Mouse (Mus musculus) gastrocnemius, postnatal 36 days (tissue): Measurements from ENCODE around the gene Amn1. TPM values are rescaled to one million over a fixed set of nuclear protein-coding genes. Genes with fewer than 3 reads are reported as not detected.

Experiments
- DNase-seq, 2 experiments: peaks; one replicate each; pipeline ENCODE4 v3.0.0; 2022
- intact Hi-C: fragments of 180-260 bp; cut with DNase I; formaldehyde crosslinking; loops from one replicate; pipeline ENCODE4 v1.15.1; 2025
- total RNA-seq, 2 experiments: library from RNA; stranded (reverse); gene quantifications; 2 replicates each; pipeline ENCODE4 v1.2.3; 2021

Gene Amn1
- total RNA-seq, 2 experiments from 2014 or later, result 9.6 to 10.2 TPM

DNA sequence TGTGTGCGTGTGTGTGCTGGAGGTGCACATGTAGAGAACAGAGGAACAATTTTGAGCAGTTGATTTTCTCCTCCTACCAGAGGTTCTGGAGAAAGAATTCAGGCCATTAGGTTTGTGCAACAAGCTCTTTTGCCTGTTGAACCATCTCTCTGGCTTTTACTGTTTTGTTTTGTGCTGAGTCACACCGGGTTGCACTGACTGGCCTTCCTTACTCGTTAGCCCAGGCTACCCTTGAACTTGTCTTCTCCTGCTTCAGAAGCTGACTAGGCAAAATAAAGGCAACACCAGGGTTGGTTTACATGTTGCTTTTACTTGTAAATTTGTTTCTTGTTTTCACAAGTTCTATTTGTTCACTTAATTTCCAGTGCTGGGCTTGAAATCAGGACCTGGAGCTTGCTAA, 65.5 kb downstream of the Amn1 start:
- no peak for DNase-seq
- intact Hi-C loops, result no loop called here

DNA sequence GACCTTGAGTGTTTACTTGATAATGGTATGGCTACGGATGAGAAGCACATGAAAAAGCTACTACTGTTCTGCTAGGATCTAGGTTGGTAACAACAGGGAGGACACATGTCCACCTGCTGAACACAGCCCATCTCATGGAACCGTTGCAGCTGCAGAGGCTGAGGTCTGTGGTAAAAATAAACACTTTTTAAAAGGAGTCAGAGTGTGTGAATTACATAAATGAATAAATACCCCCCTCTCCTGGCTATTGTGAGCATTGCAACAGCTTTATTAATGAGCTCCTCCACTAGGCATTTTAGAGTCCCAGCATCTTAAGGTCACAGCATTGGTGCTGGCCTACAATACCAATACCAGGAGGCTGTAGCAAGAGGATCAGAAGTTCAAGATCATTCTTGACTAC, 68.7 kb downstream of the Amn1 start:
- DNase-seq, result peak in 1 of 2 experiments; percentile 25
- intact Hi-C loops, result loop anchor here (2.0 kb wide), 2 partner anchors 59 to 109 kb away; no protein-coding TSS in a partner anchor

DNA sequence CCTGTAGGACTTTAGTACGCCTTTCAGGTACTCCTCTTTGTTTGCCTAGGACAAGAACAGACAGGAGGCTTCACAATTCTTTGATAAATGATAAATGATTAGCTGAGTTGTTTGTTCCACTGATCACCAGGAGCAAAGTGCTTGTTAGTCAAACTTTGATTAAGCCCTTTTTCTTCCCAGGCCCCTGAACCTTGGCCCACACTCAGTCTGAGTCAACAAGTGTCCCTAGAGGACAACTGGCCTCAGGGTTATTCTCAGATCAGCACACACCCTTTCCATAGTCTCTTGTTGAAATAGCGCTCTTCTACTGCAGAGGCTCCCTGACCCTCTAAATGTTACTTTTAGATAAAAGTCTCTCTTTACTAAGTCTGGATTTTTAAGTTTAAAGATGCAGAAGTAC, 69.6 kb downstream of the Amn1 start:
- intact Hi-C loops, result loop anchor here (2.0 kb wide), 1 partner anchor 108 kb away; no protein-coding TSS in a partner anchor
- peak in 1 of 2 experiments; percentile 19 for DNase-seq

DNA sequence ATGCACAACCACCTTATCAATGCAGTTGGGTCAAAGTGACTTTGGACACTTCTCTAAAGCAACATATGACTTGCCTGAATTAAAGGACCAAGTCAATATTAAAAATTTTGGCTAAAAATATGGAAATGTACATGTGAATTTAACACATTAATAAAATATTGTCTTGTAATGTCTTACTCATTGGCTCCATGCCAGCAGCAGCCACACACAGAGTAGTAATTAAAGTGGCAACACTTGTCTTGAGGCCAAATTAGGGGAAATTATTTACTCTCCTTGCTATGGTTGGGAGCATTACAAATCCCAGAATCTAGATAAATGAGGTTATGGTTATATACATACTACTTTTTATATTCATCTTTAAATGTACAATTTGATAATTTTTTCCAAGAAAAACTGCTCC, 71.5 kb downstream of the Amn1 start:
- no peak for DNase-seq
- intact Hi-C loops, result no loop called here

DNA sequence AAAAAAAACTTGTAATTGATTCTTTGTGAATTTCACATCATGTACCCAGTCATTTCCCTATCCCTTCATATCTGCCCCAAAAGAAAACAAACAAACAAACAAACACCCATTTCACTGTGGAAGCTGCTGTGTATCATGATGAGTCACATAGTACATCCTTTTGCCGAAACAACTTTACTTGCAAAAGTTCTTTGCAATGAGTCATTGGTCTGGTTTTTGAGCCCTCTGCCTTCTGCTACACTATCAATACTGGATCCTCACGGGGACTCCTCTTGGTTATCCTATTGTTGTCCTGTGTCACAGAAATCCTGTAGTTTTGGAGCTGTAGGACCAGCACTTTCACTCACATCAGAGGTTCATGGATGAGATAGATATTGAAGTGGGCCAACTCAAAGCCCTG, 79.6 kb downstream of the Amn1 start:
- intact Hi-C loops, result no loop called here
- no peak for DNase-seq

DNA sequence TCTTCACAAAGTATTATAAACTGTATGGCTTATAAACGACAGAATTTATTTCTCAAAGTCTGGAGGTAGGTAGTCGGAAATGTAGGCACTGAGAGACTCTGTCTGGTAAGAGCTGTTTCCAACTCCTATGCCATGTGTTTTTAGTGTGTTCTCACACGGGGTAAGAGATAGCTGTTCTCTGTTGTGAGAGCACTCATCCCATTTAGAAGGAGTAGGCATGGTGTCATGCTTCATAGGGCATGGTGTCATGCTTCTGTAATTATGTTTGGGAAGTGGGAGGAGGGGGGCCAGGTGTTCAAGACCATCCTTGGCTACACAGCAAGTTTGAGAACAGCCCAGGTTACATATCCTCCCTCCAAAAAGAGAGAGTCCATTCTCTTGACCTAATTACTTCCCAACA, 80.9 kb downstream of the Amn1 start:
- intact Hi-C loops, result loop anchor here (1.0 kb wide), 1 partner anchor 13 kb away; no protein-coding TSS in a partner anchor
- no peak for DNase-seq

Other genes with a start within 250 kb of the Amn1 start
- 1 to 10 TPM in 1 of 2 experiments, under 1 TPM in 1; 0.54 to 1.3 TPM for gene Sinhcaf, start 242.2 kb downstream of the Amn1 start, total RNA-seq
- 1 to 10 TPM; 4.7 to 5.1 TPM for gene Dennd5b, start 87.0 kb downstream of the Amn1 start, total RNA-seq
- not detected for gene Gm10203, start 58.5 kb downstream of the Amn1 start, total RNA-seq
- gene Etfbkmt, start 48.9 kb downstream of the Amn1 start, total RNA-seq, result 10 to 100 TPM in 1 of 2 experiments, 1 to 10 TPM in 1; 9.6 to 14.6 TPM
- 10 to 100 TPM; 13.3 to 14.5 TPM for gene Resf1, start 120.7 kb upstream of the Amn1 start, total RNA-seq
- gene Bicd1, start 220.2 kb upstream of the Amn1 start, total RNA-seq, result under 1 TPM; 0.57 to 0.64 TPM